Mouse (Mus musculus): ENCODE data around the gene Calcrl. TPM values are rescaled to one million over a fixed set of nuclear protein-coding genes. Genes with fewer than 3 reads are reported as not detected.

The Calcrl gene
- 50.9 TPM for polyA plus RNA-seq (2017; shearing (Covaris generic))

DNA sequence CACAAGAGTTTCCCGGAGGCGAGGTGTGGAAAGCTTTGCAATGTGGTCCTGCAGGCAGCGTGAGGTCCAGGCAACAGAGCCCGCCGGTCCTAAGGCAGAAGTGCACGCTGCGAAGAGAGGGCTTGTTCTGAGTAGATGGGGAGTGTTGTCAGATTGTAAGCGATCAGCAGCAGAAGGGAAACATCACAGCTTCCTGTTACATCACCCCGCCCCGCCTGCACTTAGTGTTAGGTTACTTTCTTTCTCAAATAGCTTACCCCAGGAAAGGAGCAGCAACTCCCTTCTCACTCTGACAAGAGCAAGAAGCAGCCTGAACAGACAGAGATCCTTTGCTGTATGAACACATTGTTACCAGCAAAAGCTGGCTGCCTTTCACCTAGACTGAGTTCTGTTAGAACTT lies at the start of gene Calcrl:
TSS of gene Calcrl (minus strand) at position 274 of the 400 bp plus-strand sequence.

Other genes starting within 250 kb of the Calcrl start
- 2.6 TPM for gene Tfpi, start 51.4 kb upstream of the Calcrl start, polyA plus RNA-seq (2017; shearing (Covaris generic))
- not detected for gene Ctnnd1, start 225.4 kb upstream of the Calcrl start, polyA plus RNA-seq (2017; shearing (Covaris generic))
- 0.19 TPM for gene Btbd18, start 233.7 kb upstream of the Calcrl start, polyA plus RNA-seq (2017; shearing (Covaris generic))
- gene Selenoh, start 245.4 kb upstream of the Calcrl start, polyA plus RNA-seq (2017; shearing (Covaris generic)): 48.7 TPM